Mouse (Mus musculus) NIH3T3 (cell line): ENCODE data around the gene Psmd4.
A peak's percentile ranks its signal among the peaks of the same experiment; 100 is the strongest.
"Not testable (repeated sequence)": the region's sequence is repeated elsewhere in the genome, so short reads cannot be mapped to it uniquely, and the experiment has no call there.

ENCODE experiments used
- DNase-seq: peaks from one replicate; pipeline ENCODE4 v3.0.0-alpha.2; 2012; ENCODE audit warnings: low read depth

Psmd4 gene

DNA sequence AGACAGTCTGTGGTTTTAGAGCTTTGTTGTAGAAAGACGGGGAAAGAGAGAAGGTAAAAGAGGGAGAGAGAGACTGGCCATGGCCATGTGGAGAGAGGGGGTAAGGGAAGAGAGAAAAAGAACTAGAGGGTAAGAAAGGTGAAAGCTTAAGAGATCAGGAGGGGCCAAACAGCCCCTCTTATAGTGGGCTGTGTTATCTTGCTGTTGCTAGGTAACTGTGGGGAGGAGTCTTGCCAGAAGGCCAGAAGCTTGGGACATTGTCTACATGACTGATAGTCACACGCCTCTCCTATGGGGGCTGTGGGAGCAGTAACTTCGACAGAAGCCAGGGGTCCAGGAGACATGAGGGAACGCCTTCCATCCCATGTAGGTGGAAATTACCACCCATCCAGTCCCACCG lies 17.2 kb downstream of the Psmd4 start:
- no peak for DNase-seq

DNA sequence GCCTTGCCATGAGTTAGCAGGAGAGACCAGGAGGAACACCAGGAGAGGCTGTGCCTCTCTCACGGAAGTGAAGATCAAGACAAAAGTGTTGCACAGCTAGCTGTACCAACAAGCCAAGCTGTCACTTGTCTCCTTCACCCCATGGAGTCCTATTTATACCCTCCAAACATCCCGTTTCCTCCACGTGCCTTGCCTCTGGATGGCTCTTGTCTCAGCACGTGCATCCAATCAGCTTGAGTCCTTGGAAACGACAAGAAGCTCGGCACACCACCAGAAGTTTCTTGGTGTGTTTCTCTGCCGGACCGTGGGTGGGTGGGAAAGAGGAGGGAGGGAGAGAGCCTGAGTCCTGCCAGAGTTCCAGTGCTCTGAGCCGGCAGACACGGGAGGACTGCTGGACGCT lies 17.9 kb downstream of the Psmd4 start:
- no peak for DNase-seq

DNA sequence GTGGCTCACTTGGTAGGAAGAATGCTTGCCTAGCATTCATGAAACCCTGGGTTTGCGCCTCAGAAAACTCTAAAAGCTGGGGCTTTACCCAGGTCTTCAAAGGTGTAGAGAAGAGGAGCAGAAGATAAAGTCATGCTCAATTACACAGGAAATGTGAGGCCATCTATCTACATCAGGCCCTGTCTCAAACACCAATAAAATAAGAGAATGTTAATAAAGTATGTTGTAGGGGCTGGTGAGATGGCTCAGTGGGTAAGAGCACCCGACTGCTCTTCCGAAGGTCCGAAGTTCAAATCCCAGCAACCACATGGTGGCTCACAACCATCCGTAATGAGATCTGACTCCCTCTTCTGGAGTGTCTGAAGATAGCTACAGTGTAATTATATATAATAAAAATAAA lies 21.5 kb downstream of the Psmd4 start:
- DNase-seq: not testable (repeated sequence)

DNA sequence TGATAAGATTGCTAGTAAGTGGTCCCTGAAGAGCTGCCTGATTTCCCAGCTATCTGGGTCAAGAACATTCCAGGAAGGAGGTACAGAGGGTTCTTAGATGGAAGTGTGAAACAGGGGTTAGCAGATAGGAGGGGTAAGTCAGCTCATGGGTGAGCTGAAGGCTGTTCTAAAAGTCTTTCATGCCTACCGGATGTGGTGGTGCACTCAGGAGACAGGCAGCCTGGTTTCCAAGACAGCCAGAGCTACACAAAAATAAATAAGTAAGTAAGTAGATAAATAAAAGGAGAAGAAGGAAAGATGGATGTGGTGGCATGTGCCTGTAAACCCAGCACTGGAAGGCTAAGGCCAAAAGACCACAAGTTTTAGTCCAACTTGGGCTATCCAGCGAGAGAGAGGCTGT lies 23.7 kb downstream of the Psmd4 start:
- no peak for DNase-seq

DNA sequence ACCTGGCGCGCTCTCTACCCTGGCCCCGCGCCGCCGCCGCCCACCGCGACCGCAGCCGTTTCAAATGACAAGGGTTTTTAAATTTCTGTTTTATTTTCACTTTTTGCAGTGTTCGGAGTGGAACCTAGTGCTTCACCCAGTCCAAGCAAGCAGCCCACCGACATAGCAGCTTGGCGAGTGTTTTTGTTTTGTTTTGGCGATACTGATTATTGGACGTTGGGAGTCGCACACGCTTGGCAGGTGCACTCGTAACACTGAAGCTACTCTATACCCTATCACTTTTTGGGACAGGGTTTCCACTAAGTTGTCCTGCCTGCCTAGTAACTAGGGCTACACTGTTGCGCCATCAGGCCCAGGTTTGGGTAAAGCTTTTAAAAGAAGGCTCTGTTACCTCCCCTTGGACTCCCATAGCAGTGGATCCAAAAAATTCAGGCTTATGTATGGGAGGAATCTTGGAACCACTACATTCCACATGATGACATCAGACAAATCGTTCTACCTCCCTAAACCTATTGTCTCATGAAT lies 25.8 kb downstream of the Psmd4 start:
- no peak for DNase-seq

DNA sequence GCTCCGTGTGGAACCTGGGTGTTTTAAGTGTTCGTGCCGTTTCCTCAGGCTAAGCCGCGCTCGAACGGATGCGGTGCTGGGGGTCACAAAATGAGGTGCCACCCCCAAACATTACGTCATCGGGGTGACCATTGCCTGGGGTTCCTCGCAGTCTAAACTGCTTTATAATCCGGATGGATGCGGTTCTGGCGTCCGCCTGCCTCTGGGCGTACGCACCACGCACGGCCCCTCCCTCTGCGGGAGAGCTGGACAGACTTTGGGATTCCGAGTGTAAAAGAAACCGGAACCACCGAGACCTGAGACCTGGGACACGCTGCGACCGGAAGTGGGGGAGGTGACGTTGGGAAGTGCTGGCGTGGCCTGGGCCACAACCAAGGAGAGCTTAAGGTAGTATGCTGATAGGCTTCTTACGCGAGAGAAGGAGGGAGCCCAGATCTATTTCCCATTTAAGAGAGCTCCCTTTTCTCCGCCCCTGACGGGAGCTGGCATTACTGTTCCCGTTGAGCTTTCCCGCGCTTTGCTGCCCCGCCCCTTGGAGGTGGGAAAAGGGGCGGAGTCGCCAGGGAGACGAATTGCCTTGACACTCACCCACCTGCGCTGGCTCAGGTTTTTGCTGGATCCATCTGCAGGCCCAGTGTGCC lies 26.4 kb downstream of the Psmd4 start:
- DNase-seq: peak; percentile 92

DNA sequence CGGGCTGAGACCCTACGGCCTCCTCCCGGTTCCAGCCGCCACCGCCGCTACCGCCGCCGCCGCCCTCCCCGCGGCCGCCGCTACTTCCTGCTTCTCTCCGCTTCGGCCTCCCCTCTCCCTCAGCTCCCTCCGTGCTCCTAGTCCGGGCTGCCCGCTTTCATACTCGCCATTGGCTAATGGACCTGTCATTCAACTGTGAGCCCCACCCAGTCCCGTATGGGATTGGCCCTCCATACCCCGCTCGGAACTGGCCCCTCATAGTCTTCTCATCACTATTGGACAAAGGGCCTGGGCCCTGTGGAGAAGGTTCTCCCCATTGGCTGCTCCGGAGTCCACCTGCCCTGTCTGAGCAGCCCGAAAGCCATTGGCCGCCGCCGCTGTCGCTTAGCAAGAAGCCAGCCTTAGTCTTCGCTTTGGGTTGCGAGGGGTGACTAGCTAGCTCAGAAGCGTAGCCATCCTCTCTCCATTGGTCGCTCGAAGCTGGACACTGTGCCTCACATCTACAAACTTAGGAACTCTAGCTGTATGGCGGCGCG lies 27.0 kb downstream of the Psmd4 start, which contains the start of gene Zfp687:
Gene Zfp687, minus strand, starts transcription at position 112 of the 536 bp plus-strand sequence.
- peak; percentile 99 for DNase-seq

DNA sequence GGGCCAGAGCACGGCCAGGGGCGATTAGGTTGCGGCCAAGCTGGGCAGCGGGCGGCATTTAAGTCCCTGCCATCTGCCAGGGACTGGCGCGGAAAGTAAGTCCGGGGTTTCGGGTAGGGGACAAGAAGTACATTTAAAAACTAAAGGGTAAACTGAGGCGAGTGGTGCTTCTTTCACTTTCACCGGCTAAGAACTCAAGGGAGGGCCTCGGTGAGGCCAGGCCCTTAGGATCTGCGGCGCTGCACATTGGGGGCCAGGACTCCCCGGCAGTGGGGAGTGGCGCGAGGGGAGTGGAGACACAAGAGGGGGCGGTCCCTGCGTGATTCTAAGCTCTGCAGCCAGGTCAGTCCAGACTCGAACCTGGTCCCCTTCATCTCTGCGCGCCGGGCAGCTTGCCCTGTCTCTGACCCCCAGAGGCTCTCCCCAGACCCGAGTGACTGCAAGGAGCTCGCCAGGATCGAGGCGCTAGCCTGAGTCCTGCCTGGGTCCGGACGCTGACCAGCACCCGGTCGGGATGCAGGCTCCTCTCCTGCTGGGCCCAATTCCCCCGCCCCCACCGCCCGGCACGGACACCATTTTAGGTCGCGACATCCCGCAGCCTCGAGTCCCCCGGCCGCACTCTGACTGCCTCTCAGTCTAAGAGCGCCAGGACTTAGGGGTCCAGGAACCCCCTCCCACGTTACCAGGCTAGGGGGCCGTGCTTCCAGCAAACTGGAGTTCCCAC lies 27.8 kb downstream of the Psmd4 start:
- peak; percentile 72 for DNase-seq

DNA sequence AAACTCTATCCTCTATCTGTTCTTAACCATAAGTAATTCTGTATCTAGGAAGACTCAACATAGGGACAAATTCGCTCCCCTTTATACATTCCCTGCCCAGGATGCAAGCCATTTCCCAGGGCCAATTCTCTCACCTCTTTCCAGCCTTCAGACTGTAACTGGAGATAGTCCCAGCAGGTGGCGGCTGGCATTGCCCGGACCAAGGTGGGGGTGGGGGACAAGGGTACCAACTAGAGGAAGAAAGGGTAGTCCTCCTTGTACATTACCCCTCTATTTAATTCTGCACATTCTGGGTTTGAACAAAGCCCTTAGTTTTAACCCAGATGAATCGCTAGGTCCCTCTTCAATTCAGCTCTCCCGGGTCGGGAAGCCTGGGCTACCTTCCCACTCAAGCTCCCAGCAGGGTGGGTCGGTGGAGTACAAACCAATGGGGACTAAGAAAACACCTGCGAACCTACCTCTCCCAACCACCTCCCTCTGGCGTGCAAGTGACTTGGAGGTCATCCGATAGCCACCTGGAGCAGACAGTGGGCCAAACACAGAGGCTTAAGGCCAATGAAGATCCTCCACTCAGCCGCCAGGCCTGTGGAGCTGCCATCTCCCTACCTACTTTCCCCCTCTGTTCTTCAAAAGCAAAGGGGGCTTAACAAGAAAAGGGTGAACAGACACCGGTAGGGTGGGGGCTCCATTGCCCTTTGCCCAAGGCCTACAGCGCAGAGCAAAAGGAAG lies 28.6 kb downstream of the Psmd4 start:
- DNase-seq: peak; percentile 17

DNA sequence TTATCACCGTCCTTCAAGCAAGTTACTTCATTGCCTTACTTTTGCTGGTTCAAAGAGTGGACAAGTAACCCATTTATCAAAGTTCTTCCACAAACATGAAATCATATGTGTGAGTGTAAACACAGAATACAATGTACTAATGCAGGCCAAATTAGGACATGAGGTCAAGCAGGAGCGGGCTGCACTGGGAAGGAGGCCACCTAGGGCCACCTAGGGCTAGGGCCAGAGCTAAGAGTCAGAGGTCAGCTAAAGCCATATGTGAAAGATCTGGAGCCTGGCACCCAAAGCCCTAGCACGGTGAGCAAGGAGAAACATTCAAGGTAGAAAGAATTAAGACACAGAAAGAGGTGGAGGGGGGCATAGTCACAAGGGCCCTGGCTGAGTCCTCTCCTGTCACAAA lies 29.4 kb downstream of the Psmd4 start:
- no peak for DNase-seq

DNA sequence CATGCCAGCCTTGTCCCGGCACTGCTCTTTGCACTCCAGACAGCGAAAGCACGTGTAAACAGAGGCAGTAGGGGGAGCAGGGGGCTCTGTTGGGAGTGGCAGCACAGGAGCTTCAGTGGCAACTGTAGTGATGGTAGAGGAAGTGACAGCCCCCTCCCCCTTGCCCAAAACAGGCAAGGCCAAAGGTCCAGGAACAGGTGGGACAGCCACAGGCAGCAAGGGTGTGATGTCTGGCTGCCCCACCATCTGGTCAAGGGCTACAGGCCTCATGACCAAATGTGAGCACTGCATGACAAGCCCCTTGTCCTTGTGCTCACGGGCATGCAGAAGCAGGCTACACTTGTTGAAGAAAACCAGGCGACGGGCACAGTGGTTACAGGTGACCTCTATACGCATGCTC lies 32.0 kb downstream of the Psmd4 start:
- no peak for DNase-seq

DNA sequence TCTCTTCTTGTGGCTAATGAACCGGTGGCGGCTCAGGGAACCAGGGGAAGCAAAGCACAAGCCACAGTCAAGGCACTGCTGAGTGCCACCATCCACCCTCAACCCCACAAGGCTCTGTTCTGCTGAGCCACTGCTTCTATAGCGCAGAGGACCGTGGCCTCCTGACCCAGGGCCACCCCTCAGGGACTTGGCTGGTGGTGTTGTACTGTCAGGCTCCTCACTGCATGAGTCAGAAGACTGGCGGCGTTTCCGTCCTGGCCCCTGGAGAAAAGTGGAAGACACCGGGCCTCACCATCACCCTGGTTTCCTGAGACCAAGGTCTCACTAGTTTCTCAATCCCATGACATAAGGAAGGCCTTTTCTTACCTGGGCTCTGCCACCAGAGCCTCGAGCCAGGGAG lies 34.7 kb downstream of the Psmd4 start:
- no peak for DNase-seq

DNA sequence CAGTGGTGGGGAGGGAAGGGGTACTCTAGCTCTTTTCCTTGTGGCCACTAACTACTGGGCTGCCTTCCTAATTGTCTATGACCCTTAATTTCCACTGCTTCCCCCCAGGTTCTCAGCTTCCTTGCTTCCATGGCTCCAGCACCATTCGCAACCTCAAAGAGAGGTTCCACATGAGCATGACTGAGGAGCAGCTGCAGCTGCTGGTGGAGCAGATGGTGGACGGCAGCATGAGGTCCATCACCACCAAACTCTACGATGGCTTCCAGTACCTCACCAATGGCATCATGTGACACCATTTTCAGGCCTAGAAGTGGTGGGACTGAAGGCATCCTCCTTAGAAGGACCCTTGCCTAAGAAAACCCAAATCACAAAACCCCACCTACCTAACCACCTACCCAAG lies 36.8 kb downstream of the Psmd4 start:
- no peak for DNase-seq

DNA sequence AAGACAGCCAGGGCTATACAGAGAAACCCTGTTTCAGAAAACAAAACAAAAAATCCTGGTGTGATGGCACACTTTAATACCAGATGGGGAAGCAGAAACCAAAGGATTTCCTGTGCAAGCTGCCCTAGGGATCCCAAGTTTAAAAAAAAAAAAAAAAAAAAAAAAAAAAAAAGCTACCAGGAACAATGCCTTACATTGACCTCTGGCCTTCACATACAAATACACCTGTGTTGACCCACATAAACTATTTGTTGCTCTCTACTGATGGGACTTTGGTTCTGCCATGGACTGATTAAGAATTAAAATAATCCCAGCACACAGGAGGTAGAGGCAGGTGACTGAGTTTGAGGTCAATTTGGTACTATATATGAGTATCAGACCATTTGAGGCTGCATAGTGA lies 39.1 kb downstream of the Psmd4 start:
- DNase-seq: no peak

DNA sequence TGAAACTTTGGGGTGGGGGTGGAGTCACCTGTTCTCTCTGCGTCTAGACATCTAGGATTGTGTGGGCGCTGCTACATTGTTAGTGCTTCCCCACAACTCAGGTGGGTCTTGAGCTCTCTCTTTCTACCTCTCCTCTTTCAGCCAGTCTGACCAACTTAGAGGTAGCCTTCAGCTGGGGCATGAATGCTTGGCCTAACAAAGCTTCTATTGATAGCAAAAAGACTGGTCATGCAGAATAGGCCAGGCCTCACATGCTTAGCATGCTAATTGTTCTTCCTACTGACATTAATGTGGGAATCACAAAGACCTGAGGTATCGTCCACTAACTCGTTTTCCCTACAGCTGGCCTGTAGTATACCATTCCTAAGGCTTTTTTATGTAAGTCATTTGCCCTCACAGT lies 39.8 kb downstream of the Psmd4 start:
- no peak for DNase-seq

DNA sequence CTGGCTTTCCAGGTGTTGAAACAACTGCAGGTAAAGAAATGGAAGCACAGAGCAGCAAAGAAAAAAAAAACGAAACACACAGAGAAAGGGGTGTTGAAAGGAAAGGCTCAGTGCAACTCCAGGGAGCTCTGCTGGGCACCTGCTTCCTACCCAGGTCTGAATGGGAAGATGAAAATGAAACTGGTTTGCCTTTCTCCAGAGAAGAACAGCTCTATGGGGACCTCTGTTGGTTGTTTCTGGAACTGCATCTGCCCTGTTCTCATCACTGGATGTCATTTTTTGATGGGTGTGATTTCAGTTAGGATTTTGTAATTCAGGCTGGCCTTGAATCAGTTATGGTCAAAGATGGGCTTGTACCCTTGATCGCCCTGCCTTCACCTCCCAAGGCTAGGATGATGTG lies 45.5 kb downstream of the Psmd4 start:
- peak; percentile 91 for DNase-seq

DNA sequence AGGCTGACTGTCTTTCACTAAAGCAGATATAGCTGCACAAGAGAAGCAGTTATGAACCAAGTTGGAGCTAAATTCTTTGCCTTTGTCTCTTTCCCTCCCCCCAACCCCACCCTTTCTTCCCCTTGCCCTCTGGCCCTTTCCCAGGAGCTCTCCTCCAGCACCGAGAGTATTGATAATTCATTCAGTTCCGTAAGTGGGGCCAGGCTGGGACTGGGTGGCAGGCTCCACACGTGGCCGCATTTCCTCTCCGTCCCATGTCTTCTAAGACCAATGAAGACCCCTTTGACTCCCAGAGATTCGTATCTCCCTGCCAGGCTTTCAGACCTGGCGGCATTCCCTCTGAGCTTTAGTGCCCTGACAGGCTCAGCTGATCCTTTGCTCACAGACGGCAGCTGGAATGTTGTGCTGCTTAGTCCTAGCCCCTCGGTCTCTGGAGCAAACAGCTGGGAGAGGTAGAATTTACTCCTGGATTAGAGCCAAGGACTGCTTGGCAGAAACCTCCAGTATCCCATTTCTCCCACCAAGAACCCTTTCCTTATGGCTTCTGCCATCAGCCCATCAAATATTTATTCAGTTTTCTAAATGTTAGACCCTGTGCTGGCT lies 53.2 kb downstream of the Psmd4 start:
- DNase-seq: peak; percentile 71

DNA sequence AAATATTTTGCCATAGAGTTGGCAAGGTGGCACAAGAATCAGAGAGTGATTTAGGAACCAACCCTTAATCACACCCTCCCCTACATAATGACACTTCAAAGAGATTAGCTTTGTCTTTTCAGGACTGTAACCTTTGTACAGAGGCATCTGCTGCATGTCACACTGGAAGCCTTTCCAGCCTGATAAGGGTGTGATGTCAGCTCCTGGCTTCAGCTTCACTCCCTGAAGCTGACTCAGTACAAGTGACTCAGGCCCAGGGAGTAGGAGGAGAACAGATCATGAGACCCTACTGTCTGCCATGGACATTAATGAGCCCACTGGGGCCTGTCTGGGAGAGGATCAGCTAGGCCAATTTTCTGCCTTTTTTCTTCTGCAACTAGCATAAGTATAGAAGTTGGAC lies 54.8 kb downstream of the Psmd4 start:
- peak; percentile 92 for DNase-seq

DNA sequence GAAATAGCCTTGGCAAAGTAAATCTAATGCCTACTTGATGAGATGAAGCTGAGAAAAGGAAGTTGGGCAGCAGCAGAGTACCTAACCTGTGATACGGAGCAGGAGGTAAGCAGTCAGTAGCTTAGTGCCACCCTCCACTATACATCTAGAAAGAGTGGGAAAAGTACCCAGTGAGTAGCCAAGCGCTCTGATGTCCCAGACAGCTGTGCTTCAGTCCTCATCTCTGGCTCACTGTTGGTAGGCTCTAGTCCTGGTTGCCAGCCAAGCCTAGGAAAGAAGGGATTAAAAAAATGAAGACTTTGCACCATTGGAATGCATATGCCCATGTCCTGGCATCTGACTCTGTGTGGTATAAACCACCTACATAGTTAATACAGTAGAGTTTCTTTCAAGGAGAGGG lies 56.9 kb downstream of the Psmd4 start:
- no peak for DNase-seq

DNA sequence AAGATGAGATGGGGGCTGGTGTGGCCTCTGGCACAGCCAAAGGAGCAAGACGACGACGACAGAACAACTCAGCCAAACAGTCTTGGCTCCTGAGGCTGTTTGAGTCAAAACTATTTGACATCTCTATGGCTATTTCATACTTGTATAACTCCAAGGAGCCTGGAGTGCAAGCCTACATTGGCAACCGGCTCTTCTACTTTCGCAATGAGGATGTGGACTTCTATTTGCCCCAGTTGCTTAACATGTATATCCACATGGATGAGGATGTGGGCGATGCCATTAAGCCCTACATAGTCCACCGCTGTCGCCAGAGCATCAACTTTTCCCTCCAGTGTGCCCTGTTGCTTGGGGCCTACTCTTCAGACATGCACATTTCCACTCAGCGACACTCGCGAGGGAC lies 58.1 kb downstream of the Psmd4 start:
- DNase-seq: peak; percentile 57
